Mouse (Mus musculus): ENCODE measurements around the gene Olfr223. TPM values are rescaled to one million over a fixed set of nuclear protein-coding genes. Genes with fewer than 3 reads are reported as not detected.
"Not testable (repeated sequence)": the region's sequence is repeated elsewhere in the genome, so short reads cannot be mapped to it uniquely, and the experiment has no call there.

Gene Olfr223
- total RNA-seq, 2 experiments from 2014 or later, result not detected

DNA sequence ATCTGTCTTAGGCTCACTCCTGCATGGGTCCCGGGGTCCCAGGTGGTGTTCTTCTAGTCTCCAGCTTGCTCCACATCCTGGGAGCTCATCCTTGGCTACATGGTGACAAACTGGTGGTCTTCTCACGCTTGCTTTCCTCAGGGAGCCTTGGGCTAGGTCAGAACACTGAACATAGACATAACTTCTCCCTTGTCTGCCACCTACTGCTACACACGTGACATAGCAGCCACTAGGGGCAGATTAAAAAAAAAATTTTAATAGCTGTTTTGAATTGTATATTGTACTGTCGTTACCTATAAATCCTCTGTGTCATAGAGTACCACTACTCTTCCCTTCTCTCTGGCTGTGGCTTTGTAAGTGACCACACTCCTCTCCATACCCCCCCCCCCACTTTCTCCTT is 3.0 kb upstream of the Olfr223 start:
- no peak for DNase-seq

DNA sequence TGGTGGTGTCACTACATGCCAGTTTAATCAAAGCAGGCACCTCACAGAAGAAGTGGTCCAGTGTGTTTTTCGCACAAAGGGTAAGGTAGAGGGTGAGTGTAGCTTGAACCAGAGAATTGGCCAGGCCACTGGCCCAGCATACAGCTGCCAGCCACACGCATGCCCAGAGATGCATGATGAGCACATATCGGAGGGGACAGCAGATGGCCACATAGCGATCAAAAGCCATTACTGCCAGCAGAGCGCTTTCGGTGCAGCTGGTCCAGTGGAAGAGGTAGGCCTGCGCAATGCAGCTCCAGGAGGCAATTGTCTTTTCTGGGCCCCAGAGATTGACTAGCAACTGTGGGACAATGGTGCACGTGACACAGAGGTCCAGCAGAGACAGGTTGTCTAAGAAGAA is 3.6 kb downstream of the Olfr223 start:
- no peak for DNase-seq

DNA sequence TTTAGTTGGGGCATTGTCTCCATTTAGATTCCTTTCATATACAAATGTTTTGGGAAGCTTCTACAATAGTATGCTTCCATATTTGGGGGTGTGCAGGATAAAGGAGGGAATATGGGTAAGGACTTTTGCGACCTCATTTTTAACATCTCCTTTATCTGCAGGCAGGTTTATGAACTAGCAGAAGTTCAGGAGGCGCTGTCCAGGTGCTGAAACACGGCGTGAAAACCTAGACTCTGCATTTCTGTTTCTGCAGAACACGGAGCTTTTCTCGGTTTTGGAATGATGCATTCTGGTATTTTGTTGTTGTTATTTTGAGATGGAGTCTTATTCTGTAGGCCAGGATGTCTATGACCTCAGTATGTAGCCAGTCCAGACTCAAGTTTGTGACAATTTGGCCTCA is 8.6 kb downstream of the Olfr223 start:
- DNase-seq, result peak; percentile 44 to 58

DNA sequence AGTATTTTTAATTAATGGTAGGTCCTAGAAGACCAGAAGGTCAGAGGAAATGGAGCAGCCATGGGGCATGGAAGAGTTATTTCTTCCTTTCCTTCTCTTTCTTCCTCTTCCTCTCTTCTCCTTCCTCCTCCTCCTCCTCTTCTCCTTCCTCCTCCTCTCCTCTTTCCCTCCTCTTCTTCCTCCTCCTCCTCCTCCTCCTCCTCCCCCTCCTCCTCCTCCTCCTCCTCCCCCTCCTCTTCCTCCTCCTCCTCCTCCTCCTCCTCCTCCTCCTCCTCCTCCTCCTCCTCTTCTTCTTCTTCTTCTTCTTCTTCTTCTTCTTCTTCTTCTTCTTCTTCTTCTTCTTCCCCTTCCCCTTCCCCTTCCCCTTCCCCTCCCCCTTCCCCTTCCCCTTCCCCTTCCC is 17.0 kb downstream of the Olfr223 start, which contains the start of gene Olfr222:
Gene Olfr222 (minus strand): TSS at position 101 of the 400 bp plus-strand sequence.
- DNase-seq, result not testable (repeated sequence)

DNA sequence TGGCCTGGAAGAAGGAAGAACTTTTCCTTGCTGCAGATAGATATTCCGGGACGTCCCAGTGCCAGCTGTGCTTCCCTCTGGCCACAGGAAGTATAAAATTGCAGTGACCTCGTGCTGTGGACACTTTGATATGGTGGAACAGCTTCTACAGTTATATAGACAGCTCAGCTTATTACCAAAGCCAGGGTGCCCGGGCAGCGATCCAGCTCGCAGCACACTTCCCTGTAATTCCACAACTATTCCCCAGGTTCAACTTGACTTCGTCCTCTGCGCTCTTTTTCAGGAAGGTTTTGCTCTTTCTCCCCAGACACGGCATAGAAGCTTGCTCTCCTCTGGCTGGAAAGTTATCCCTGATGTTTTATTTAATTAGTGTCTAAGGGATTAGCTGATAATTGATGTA is 17.4 kb downstream of the Olfr223 start:
- DNase-seq, result peak in 1 of 2 experiments; percentile 44

DNA sequence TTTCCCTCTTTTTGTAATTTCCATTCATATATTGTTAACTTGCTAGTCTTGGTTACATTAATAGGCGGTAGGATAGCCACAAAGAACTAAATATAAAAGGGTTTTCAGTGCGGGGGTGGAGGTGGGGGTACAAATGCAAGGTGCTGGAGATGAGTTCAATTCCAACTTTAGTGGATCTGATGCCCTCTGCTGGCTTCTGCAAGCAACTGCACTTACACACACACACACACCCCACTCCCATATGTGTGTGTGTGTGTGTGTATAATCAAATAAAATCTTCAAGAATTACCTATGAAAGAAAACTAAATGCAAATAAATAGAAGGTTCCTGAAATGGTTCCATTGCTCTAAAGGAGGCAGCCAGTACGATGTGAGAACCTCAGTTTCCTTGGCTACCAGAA is 23.8 kb downstream of the Olfr223 start:
- DNase-seq, result peak in 1 of 2 experiments; percentile 15

DNA sequence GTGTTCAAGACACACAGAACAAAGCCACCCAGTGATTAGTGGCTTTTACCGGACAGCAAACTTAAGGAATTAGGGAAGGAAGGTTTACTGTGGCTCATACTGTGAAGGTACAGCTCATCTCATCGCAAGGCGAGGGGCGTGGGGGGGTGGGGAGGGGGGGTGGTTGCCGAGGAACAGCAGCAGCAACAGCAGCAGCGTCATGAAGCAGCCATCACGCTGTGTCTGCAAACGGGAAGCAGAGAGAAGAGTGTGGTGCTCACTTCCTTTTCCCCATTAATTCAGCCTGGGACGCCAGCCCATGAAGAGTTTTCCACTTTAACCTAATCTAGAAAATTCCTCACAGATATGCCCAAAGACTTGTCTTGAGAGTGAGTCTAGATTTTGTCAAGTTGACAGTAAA is 30.3 kb downstream of the Olfr223 start:
- no peak for DNase-seq

DNA sequence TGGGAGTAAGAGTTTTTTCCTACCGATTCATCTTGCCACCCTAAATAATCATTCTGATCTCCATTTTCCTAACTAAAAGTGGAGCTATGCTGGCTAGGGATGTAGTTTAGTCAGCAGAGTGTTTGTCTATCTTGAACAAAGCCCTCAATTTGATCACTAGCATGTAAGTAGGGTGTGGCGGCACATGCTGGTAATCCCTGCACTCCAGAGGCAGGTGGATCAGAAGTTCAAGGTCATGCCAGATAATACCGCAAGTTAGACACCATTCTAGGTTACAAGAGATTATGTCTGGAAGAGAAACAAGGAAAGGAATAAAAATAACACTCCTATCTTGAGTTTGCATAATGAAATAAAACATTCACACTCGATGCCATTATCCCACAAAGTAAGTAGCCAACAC is 30.8 kb downstream of the Olfr223 start:
- no peak for DNase-seq

DNA sequence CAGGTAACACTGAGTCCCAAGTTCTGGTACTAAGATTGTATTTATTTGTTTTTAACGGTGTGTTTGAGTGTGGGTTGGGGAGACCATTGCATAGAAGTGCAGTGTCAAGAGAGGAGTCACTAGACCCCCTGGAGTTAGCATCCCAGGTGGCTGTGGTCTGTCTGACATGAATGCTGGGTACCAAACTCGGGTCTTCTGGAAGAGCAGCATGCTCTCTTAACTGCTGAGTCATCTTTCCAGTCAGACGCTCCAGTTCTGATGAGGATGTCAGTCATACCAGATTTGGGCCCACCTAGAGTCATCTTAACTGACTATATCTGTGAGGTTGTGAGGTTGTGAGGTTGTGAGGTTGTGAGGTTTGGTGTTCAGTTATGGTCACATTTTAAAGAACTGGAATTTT is 32.2 kb downstream of the Olfr223 start:
- DNase-seq, result no peak

DNA sequence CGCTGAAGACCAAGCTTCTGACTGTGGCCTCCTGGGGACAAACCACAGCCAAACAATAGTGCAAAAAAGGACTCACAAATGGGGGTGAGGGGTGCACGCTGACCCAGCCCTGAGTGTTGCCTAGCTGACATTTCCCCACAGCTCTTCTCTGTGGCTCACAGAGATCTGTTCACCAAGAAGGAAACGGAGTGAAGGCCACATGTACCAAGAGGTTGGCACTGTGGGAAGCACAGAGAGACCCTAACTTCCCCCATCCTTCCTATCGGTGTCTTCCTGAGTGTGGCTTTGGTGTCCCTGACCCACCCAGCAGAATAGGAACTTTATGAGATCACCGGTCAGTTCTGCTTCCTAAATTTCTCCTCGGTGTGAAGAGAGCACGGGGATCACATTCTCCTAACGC is 38.6 kb downstream of the Olfr223 start:
- DNase-seq, result no peak

DNA sequence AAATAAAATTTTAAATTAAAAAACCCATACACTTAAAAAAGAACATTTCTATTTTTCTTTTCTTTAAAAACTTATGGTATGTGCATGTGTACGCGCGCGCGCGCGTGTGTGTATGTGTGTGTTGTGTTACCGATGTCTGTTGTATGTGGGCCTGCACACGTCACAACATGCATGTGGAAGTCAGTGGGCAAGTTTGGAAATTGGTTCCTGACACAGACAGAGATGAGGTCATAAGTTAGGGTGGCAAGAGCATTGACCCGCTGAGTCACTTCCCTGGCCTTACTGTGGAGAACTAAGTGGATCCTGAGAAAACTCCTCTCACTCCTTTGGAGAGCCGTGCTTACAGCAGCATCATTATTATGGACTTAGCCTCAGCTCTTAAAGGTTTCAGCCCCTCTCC is 39.0 kb downstream of the Olfr223 start:
- no peak for DNase-seq

DNA sequence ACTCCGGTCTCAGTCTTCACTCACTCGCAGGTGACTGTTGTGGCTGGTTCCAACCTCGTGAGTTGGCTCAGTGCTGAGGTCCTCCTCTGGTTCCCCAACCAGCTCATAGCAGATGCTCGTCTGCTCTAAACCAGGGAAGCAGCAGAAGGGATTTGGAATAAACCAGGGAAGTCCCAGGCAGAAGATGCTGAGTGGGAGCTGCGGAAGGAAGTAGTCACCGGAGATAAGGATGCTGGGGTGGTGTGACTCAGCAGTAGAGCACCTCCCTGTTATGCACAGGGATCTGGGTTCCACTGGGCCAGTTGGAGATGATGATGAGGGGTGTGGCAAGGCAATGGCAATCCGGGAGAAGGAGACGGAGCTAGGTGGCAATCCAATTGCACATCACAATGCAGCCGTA is 49.1 kb downstream of the Olfr223 start:
- no peak for DNase-seq

DNA sequence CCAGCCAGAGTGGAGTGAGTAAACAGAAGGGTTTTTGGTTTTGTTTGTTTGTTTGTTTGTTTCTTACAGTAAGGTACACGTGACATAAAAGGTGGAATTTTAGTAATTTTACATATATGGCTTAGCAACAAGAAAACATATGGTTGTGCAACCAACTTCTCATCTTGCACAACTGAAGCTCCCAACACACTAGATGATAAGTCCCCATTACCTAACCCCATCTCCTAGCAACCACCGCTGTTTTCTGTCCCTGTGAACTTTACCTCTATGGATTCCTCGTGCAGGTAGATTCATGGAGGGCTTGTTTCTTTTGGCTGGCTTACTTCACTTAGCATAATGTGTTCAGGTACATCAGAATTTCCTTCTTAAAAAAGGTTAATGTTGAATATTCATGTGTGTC is 49.7 kb downstream of the Olfr223 start:
- no peak for DNase-seq

DNA sequence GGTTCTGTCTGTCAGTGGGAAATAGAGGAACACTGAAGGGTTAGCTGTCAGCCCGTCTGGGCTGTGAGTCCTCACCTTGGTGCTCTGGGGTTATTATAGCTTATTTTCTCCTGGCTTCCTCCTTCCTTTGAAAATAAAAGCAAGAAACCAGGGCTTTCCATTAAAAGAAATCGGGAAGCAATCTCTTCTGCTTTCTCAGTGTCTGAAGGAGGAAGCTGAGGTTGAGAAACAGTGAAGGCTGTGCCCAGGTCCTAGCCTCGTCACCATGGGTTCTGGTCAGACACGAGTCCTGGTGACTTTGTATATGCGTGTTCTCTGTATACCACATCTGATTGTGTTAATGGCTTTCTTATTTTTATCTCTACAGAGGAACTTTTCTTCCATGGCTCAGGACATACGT is 50.6 kb downstream of the Olfr223 start:
- no peak for DNase-seq

DNA sequence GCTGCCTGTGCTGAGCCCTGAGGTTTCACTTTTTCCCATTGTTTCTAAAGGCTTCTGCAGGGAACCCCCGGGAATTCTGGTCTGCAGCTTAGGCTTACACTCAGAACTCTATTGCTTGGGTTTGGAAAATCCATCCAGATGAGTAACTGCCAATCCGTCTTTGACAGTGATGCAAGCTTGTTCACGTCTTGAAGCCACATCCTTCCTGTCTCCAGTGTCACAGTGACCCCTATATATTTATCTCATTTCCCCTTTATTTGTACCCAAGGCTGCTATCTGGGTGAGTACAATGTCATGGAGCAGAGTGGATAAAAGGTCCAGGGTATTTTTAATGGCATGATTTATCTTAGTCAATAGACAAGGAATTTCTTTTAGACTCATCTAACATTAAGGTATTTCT is 51.8 kb downstream of the Olfr223 start, which contains the start of gene Nlrp3:
Gene Nlrp3 (plus strand): TSS at position 245 of the 400 bp plus-strand sequence.
- DNase-seq, result no peak

DNA sequence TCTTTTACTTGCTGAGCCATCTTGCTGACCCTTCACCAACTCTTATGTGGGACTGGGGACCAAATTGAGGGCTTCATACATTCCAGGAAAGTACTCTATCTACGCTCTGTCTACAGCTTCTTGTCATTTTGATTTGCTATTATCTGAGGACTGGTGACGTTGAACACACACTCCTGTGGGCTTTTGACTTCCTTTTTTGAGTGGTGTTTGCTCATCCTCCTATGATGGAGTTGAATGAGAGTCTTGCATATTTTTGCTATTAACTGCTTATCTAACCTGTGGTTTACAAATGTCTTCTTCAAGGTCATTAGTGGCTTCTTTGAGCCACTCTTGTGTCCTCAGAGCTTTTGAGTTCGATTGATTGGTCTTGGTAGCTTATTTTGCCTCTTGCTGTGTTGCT is 53.0 kb downstream of the Olfr223 start:
- DNase-seq, result no peak

Other genes with a start within 250 kb of the Olfr223 start
- not detected for gene Prss38, start 217.6 kb downstream of the Olfr223 start, total RNA-seq (2021)
- 1 to 10 TPM; 9.2 to 9.3 TPM for gene Jmjd4, start 143.2 kb downstream of the Olfr223 start, total RNA-seq (2021)
- gene Snap47, start 142.1 kb downstream of the Olfr223 start, total RNA-seq (2021), result 10 to 100 TPM; 79.3 to 92.5 TPM
- 1 to 10 TPM; 3.7 to 3.8 TPM for gene Zfp867, start 120.8 kb downstream of the Olfr223 start, total RNA-seq (2021)
- gene Zkscan17, start 66.5 kb downstream of the Olfr223 start, total RNA-seq (2021), result 10 to 100 TPM; 17.5 to 24.9 TPM
- gene Nlrp3, start 51.7 kb downstream of the Olfr223 start, total RNA-seq (2021), result 1 to 10 TPM in 1 of 2 experiments, under 1 TPM in 1; 0.63 to 1.1 TPM
- gene Olfr222, start 17.1 kb downstream of the Olfr223 start, total RNA-seq (2021), result not detected
- 100 to 1,000 TPM; 201 to 212 TPM for gene Mprip, start 68.0 kb upstream of the Olfr223 start, total RNA-seq (2021)
- gene Pld6, start 194.4 kb upstream of the Olfr223 start, total RNA-seq (2021), result 1 to 10 TPM; 1.7 to 2.9 TPM
- gene Flcn, start 216.7 kb upstream of the Olfr223 start, total RNA-seq (2021), result 100 to 1,000 TPM in 1 of 2 experiments, 10 to 100 TPM in 1; 46.9 to 101 TPM
- 10 to 100 TPM; 24.4 to 29.7 TPM for gene Nt5m, start 246.2 kb upstream of the Olfr223 start, total RNA-seq (2021)
- 100 to 1,000 TPM in 1 of 2 experiments, 10 to 100 TPM in 1; 85.2 to 108 TPM for gene Cops3, start 246.5 kb upstream of the Olfr223 start, total RNA-seq (2021)

All from adrenal gland, postnatal 36 days (tissue).